Mouse (Mus musculus): ENCODE measurements at regions not wholly inside any gene's neighbourhood (a gene's known extent, or its start where the extent isn't known, plus 50 kb on each side); places are given as distances from the start of the nearest gene placed in this dataset.
A peak's percentile ranks its signal among the peaks of the same experiment; 100 is the strongest.

GRCm38 (mm10) chr4:89082838-89083237, 54.1 kb upstream of the Mtap start:
- DNase-seq: no peak

DNA sequence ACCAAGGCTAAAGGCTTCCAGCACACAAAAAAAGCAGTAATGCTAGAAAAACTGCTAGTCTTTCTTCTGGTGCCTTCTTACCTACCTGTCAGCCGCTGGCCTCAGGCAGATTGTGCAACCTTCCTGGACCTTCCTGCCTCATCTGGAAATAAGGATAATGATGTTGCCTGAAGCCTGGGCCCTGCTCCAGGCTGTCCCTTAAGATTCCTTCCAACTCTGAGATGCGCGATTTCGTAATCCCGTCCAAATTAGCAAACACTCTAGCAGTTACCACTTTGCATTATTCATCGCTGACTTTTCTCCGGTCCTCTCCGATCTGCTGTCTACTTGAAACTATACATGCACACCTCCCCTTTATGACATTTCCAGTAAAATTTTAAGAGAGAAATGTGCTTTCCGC, 58.4 kb upstream of the Mtap start:
- DNase-seq: no peak

GRCm38 (mm10) chr4:89074705-89075104, 62.2 kb upstream of the Mtap start:
- no peak for DNase-seq

DNA sequence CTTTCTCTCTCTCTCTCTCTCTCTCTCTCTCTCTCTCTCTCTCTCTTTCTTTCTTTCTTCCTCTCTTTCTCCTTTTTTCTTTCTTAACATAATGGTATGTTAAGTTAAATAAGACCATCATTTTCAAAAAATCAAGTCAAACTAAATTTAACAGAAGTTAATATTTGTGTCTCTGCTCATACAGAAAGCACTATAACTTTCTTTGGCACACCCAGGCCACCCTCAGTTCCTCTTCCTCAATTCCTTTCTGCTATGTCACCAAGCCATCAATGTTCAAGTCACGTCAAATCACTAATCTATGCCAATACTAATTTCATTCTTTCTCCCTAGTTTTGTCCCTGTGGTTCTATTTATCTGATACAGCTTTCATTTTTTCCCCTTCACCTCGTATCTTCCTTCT, 66.5 kb upstream of the Mtap start:
- no peak for DNase-seq

GRCm38 (mm10) chr4:89064401-89064800, 72.5 kb upstream of the Mtap start:
- DNase-seq: no peak

DNA sequence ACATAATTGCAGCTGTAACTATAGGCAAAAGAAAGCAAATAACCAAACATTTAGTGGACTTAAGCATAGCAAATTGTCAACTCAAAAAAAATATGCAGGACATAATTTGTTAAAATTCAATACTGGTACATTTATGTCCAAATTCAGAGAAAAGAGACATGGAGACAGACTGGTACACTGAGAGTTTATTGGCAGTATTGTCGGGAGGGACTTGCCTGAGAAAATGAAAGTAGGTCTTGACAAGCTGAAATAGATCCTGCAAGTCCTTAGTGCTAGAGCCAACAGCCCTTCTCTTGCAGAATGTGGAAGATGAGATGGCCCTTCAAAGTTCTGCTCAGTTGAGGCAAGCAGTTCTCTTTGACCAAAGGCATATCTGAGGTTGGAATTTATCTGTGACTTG, 74.5 kb upstream of the Mtap start:
- DNase-seq: no peak

GRCm38 (mm10) chr4:89061619-89062018, 75.3 kb upstream of the Mtap start:
- no peak for DNase-seq

DNA sequence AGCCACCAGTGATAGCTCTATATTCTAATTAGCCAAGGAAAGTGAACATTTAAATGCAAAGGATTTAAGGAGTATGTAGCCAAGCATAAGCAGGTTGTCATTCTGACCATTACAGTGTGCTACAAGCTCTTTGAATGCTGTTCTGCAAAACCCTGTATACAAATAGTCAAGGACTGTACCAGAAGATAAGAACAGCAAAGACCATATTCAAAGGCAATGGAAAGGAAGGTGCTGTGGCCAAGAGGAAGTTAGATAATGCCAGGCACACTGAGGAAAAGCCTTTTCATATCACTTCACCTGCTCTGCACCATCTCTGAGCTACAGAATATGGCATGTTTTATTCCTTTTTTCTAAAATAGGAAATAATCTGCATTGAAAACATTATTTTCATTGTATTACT, 79.3 kb upstream of the Mtap start:
- no peak for DNase-seq

DNA sequence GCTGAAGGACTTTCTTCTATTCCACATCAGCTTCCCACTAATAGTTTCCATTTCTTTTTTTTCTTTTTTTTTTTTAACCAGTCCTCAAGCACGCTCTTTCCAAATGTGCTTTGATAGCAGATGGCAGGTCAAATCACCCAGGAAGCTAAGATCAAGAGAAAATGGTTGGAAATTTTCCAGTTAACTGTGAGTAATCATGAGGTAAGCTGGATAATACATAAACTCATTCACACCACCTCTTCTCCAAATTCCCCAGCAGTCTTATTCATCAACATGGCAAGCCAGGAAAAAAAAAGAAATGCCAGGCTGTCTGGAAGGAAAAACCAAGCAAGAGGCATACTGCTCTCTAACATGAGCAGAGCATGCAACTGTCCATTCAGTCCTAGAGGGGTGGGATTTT, 79.8 kb upstream of the Mtap start:
- DNase-seq: no peak

- no peak for DNase-seq
Observed at GRCm38 (mm10) chr4:89055969-89056368, 81.0 kb upstream of the Mtap start.

- DNase-seq: no peak
Observed at GRCm38 (mm10) chr4:89053606-89054005, 83.3 kb upstream of the Mtap start.

GRCm38 (mm10) chr4:89051897-89052296, 85.0 kb upstream of the Mtap start:
- DNase-seq: no peak

DNA sequence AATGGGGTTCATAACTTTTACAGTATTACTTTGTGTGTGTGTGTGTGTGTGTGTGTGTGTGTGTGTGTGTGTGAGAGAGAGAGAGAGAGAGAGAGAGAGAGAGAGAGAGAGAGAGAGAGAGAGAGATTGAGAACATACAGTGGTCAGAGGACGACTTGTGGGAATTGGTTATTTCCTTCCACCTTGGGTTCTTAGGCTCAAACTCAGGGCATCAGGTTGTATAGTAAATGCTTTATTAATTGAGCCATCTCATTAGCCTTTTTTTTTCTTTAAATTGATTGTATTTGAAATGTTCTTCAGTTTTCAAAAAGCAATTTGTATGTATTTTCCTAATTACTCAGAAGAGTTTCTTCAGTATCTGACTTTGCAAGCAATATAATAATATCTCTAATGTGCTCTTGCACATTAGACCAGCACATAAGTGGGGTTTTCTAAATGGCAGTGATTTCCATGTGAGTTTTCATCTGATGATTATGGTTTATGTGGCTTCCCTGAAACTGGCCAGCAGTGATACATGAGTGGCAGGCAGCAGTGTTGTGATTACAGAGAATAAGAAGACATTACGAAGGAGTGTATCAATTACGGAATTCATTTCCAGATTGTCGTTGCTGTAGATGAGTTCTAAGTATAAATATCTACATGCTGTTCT, 86.2 kb upstream of the Mtap start:
- no peak for DNase-seq

- DNase-seq: no peak
Observed at GRCm38 (mm10) chr4:89049592-89050440, 87.1 kb upstream of the Mtap start.

GRCm38 (mm10) chr4:89044516-89044915, 92.4 kb upstream of the Mtap start:
- DNase-seq: no peak

GRCm38 (mm10) chr4:89043982-89044381, 92.9 kb upstream of the Mtap start:
- DNase-seq: no peak

DNA sequence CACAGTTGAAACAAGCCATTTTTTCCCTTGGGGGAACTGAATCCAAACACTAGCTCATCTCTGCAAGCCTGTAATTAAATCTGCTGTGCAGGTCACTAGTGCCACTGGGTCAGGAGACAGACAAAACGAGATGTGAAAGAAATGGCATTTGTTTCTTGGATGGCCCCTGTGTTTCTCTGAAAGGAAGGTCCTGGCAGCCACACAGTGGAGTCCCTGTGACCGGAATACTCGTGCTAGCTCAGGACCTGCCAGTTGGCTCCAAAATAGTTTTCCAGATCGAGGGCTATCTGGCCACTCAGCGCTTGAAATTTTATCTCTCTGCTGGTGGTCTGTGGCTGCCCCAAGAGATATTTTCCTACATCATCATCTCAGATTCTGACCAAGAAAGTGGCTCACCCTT, 96.1 kb upstream of the Mtap start:
- peak; percentile 3 for DNase-seq

- no peak for DNase-seq
Observed at GRCm38 (mm10) chr4:89038906-89039305, 98.0 kb upstream of the Mtap start.

GRCm38 (mm10) chr4:89038135-89038534, 98.8 kb upstream of the Mtap start:
- DNase-seq: no peak

DNA sequence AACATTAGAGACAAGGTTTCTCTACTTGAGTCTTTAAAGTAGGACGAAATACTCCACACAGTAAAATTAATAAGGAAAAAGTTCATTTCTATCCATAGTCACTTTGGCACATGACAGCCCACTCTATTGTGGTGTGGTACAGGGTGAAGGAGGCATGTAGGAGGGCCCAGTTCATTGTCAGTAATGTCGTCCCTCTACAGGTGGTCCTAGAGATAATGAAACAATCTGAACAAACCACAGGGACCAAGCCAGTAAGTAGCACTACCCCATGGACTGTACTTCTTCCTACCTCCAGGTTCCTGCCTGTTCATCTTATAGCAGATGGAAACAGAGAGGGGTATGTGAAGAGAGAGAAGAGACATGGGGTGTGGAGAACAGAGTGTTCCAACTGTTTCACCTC, 102.1 kb upstream of the Mtap start:
- DNase-seq: no peak

GRCm38 (mm10) chr4:89034299-89034698, 102.6 kb upstream of the Mtap start:
- no peak for DNase-seq

- DNase-seq: no peak
Observed at GRCm38 (mm10) chr4:89012681-89013353, 124.1 kb upstream of the Mtap start.

GRCm38 (mm10) chr4:89008561-89008960, 128.4 kb upstream of the Mtap start:
- DNase-seq: no peak

GRCm38 (mm10) chr4:89001470-89001869, 121.5 kb upstream of the Ifne start:
- DNase-seq: no peak

All from cerebellum, adult 11 months (tissue).